Mouse (Mus musculus) kidney, postnatal 0 days (tissue): ENCODE results near the gene Sema3d. TPM values are rescaled to one million over a fixed set of nuclear protein-coding genes. Genes with fewer than 3 reads are reported as not detected.

Source experiments
- ATAC-seq: fragments of 200-750 bp; cut with Nextera tagmentation; replicated peaks from 2 replicates; pipeline ENCODE4 v1.8.0; 2017; ENCODE audit warnings: low read depth, moderate number of reproducible peaks, moderate TSS enrichment, moderate library complexity; ENCODE audit not compliant: low FRiP score
- DNase-seq: peaks from one replicate; pipeline ENCODE4 v3.0.0-alpha.2; 2016; ENCODE audit warnings: low spot score
- H3K27ac ChIP-seq: fragments of 300-500 bp; sonication (generic); 2 replicates; pipeline ENCODE4 v1.5.1; 2014; ENCODE audit warnings: mild to moderate bottlenecking
- H3K27me3 ChIP-seq: fragments of 300-500 bp; sonication (generic); 2 replicates; pipeline ENCODE4 v1.6.1; 2014; ENCODE audit warnings: low read length, mixed read lengths; ENCODE audit not compliant: insufficient read depth
- H3K36me3 ChIP-seq: fragments of 300-500 bp; sonication (generic); 2 replicates; pipeline ENCODE4 v1.6.1; 2014; ENCODE audit warnings: low read length, mixed read lengths; ENCODE audit not compliant: insufficient read depth
- H3K4me1 ChIP-seq: fragments of 300-500 bp; sonication (generic); replicated peaks from 2 replicates; pipeline ENCODE4 v1.6.1; 2014; ENCODE audit warnings: antibody characterized with exemption, low read length, mixed read lengths; ENCODE audit not compliant: insufficient read depth
- H3K4me2 ChIP-seq: fragments of 300-500 bp; sonication (generic); 2 replicates; pipeline ENCODE4 v1.6.1; 2014; ENCODE audit warnings: mild to moderate bottlenecking, low read length, moderate library complexity, mixed read lengths
- H3K4me3 ChIP-seq: fragments of 300-500 bp; sonication (generic); replicated peaks from 2 replicates; pipeline ENCODE4 v1.5.1; 2014; ENCODE audit warnings: low read depth, low read length
- H3K9ac ChIP-seq: fragments of 300-500 bp; sonication (generic); 2 replicates; pipeline ENCODE4 v1.6.1; 2014; ENCODE audit warnings: low read depth, low read length
- H3K9me3 ChIP-seq: fragments of 300-500 bp; sonication (generic); replicated peaks from 2 replicates; pipeline ENCODE4 v1.6.1; 2016; ENCODE audit warnings: low read length, inconsistent platforms, mixed read lengths
- CTCF ChIP-seq: IDR thresholded peaks from 2 replicates; pipeline ENCODE4 v1.5.1; 2016; ENCODE audit warnings: antibody characterized with exemption, low read depth, mild to moderate bottlenecking, moderate library complexity
- WGBS: fragments of 180-500 bp; shearing (Covaris S2); extraction: QIAGEN DNeasy Blood & Tissue Kit; methylation state at CpG from one replicate; pipeline ENCODE4 v1.1.7; 2014; 5-methylcytosine and 5-hydroxymethylcytosine counted together
- polyA plus RNA-seq: library from polyadenylated mRNA; unstranded; fragments of >200 nt; fragmentation: Nextera tagmentation; extraction: Ambion mirVana; gene quantifications from 2 replicates; pipeline ENCODE4 v1.2.1, GENCODE M21; 2015

The Sema3d gene
- polyA plus RNA-seq, 1 experiment from 2014 or later: 11.1 TPM

DNA sequence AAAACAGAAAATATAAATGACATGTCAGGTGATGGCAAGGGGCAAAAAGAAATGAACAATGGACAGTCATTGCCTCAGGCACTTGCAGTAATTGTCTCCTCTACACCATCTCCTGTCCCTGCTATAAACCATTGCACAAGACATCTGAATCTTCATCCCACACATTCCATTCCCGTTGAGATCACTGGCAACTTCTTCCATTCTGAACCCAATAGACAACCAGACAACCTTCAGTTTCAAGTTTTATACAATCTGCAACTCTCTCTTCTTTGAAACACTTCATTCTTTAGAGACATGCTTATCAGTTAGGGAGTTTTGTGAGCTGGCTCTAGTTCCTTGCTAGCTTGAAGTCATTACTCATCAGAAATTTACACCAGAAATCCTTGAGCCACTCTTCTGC is 192.1 kb downstream of the Sema3d start:
- Histone ChIP-seq H3K4me2 (no peak overlapping the region), H3K27ac (no peak overlapping the region), H3K4me3 (no peak overlapping the region), H3K36me3 (no peaks in the 10 kb centered on the region), H3K4me1 (no peaks in the 10 kb centered on the region), H3K9me3 (no peaks in the 10 kb centered on the region), H3K27me3 (no peaks in the 10 kb centered on the region), H3K9ac (no peak overlapping the region)
- no peak for TF ChIP-seq CTCF
- DNase-seq (no peak), ATAC-seq (no peak)
- 37% methylated on average over 1 of the region's 1 CpGs for WGBS

DNA sequence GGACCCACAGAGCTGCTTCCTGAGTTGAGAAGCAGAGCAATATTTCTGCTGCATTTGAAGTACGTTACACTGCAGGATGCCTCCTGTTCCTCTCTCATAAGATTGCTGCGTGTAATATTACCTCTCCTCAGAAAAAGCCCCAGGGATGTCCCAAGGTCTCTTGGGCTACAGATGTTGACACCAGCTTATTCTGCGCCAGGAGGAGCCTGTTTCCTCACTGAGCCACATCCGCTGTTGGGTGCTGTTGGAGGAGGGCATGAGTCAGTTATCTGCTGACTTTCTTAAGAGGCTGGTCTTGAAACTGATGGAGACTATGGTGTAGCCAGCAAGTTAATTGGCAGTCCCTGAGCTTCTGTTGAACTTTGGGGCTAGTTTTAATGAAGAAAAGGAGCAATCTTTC is 196.6 kb downstream of the Sema3d start:
- Histone ChIP-seq H3K27ac (no peak overlapping the region), H3K9ac (no peak overlapping the region), H3K4me1 (no peaks in the 10 kb centered on the region), H3K36me3 (no peaks in the 10 kb centered on the region), H3K27me3 (no peaks in the 10 kb centered on the region), H3K9me3 (no peaks in the 10 kb centered on the region), H3K4me3 (no peak overlapping the region), H3K4me2 (no peak overlapping the region)
- no peak for TF ChIP-seq CTCF
- ATAC-seq: no peak
- 68% methylated on average over 4 of the region's 4 CpGs for WGBS
- no peak for DNase-seq

DNA sequence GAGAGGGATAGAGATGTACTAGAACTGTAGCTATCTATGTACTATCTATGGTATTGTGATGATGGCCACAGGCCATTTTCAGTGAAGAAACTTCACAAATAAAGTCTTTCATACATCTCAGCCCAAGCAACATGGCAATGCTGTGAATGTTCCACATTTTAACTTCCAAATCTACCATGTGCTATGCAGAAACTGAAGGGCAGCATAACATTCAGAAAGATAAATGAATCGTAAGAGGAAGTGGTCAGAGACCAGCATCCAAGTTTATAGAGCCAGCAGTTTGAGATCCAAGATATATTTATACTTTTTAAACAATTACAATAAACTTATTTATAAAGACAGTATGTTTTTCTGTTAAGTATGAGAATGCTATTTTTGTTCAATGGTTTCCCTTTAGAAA is 199.4 kb downstream of the Sema3d start:
- ATAC-seq (no peak), DNase-seq (no peak)
- Histone ChIP-seq H3K36me3 (0 out of 2 replicates have a peak, but pooled peaks cover 3% of the 10 kb centered on the region), H3K9me3 (no peaks in the 10 kb centered on the region), H3K27me3 (no peaks in the 10 kb centered on the region), H3K27ac (no peak overlapping the region), H3K4me2 (no peak overlapping the region), H3K9ac (no peak overlapping the region), H3K4me1 (no peaks in the 10 kb centered on the region), H3K4me3 (no peak overlapping the region)
- 91% methylated on average over 1 of the region's 1 CpGs for WGBS
- no peak for TF ChIP-seq CTCF

DNA sequence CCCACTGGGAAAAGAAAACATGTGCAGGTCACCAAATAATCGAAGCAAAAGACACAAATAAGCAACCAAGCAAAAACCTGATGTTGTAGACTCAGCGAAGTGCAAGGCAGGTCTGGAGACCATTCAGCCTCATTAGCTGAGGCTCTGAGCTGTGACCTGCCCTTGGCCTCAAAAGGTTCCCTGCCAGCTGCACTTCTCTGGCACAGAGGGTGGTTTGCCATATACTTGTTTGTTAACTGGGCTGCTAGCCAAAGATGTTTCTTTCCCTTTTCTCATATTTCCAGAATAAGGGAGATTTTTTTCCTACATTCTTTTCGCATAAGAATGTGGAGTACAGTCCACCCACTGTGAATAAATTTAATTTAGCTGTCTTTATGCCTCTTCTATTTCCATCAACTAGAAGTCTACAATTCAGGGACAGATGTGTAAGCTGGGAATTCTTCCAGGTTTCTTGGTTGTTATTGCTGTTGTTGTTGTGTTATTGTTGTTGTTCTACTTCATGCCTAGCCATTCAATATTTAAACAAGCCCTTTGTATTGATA is 200.2 kb downstream of the Sema3d start:
- Histone ChIP-seq H3K9ac (no peak overlapping the region), H3K36me3 (0 out of 2 replicates have a peak, but pooled peaks cover 3% of the 10 kb centered on the region), H3K4me2 (no peak overlapping the region), H3K9me3 (no peaks in the 10 kb centered on the region), H3K27ac (no peak overlapping the region), H3K4me3 (no peak overlapping the region), H3K27me3 (no peaks in the 10 kb centered on the region), H3K4me1 (no peaks in the 10 kb centered on the region)
- 41% methylated on average over 3 of the region's 3 CpGs for WGBS
- DNase-seq: peak; percentile 28
- ATAC-seq: peak; percentile 69; the same call in 1 of the 2 replicates
- TF ChIP-seq CTCF: no peak

DNA sequence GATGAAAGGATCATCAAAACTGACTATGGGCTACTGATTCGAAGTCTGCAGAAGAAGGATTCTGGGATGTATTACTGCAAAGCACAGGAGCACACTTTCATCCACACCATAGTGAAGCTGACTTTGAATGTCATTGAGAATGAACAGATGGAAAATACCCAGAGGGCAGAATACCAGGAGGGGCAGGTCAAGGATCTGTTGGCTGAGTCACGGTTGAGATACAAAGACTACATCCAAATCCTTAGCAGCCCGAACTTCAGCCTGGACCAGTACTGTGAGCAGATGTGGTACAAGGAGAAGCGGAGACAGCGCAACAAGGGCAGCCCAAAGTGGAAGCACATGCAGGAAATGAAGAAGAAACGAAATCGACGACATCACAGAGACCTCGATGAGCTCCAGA is 201.7 kb downstream of the Sema3d start:
- H3K4me2 ChIP-seq: no peak overlapping the region
- no peak overlapping the region for H3K9ac ChIP-seq
- no peak overlapping the region for H3K27ac ChIP-seq
- 0 out of 2 replicates have a peak, but pooled peaks cover 3% of the 10 kb centered on the region for H3K36me3 ChIP-seq
- no peak for DNase-seq
- H3K4me1 ChIP-seq: no peaks in the 10 kb centered on the region
- ATAC-seq: no peak
- H3K4me3 ChIP-seq: no peak overlapping the region
- WGBS: 90% methylated on average over 9 of the region's 9 CpGs
- no peaks in the 10 kb centered on the region for H3K9me3 ChIP-seq
- TF ChIP-seq CTCF: no peak
- H3K27me3 ChIP-seq: no peaks in the 10 kb centered on the region

DNA sequence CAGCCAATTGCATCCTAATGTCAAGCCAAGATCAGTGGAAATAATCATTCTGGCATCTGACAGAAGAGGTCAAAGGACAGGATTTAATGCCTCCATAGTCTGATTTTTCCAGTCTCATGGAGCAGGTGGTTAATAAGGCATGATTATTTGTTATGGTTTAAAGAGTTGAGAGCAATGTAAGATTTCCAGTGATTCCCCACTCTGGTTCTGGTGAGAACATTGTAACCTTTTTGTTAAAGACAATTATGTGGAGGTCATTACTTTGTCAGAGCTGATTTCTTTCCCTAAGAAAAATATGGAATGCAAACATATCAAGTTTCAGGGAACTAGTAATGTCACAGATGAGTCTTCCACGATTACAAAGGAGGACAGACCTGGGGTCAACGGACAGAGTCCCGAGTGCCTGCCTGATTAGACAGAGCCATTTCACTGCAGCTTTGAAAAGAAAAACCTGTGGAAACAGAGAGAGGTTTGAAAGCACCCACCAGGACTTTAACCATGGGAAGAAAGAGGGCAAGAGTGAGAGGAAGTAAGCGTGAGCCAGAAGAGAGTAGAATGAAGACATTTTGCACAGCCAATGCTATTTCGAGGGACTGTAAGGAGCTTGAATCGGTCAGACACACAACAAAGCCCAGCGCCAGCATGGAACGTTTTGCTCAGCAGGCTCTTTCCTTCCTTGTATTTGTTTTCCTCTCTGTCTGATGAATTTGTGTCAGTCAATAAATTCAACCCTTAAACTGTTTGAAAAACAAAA is 251.2 kb downstream of the Sema3d start:
- H3K4me1 ChIP-seq: 0 out of 2 replicates have a peak, but pooled peaks cover 4% of the 10 kb centered on the region
- H3K4me3 ChIP-seq: no peak overlapping the region
- no peak for ATAC-seq
- 17% methylated on average over 8 of the region's 8 CpGs for WGBS
- H3K9me3 ChIP-seq: no peaks in the 10 kb centered on the region
- H3K27me3 ChIP-seq: no peaks in the 10 kb centered on the region
- DNase-seq: peak; percentile 29
- no peaks in the 10 kb centered on the region for H3K36me3 ChIP-seq
- H3K9ac ChIP-seq: no peak overlapping the region
- no peak overlapping the region for H3K27ac ChIP-seq
- H3K4me2 ChIP-seq: peak overlapping the region; percentile 27; the same call in 1 of the 2 replicates
- no peak for TF ChIP-seq CTCF
